Mouse (Mus musculus) brain, embryonic 14.5 days (tissue): ENCODE data around the gene Trmt61a.

ENCODE experiments used
- CTCF ChIP-seq: fragments of 200-500 bp; IDR thresholded peaks from 2 replicates; pipeline ENCODE4 v1.5.1; 2012; ENCODE audit warnings: inconsistent platforms, mild to moderate bottlenecking, moderate library complexity, borderline replicate concordance; ENCODE audit not compliant: insufficient read depth, insufficient read length; ENCODE audit errors: extremely low read depth
- POLR2A ChIP-seq: fragments of 200-500 bp; IDR thresholded peaks from 2 replicates; pipeline ENCODE4 v1.6.1; 2012; ENCODE audit warnings: mild to moderate bottlenecking, inconsistent platforms, borderline replicate concordance; ENCODE audit not compliant: poor library complexity, insufficient read depth, insufficient read length, severe bottlenecking; ENCODE audit errors: extremely low read depth

DNA sequence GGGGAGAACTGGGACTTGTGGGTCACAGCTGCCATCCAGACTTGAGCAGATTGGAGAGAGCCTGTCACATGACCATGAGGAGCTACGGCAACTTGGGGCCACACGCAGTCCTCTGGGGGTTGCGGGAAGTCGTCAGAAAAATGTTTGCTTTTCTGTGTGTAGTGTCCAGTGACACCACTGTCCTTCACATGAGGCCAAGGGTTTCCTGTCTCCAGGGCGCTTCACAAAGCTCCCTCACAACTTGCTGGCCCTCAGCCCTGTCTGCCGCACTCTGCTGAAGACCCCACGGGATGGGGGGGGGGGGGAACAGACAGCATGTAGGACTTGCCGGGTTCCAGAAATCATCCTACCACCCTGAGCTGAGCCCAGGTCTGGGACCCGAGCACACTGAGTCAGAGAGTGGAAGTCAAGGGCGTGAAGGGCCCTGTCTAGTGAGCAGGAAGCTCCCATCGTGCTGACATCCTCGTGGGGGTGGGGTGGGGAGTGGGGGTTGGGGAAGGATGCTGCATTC lies 16.4 kb downstream of the Trmt61a start:
- TF ChIP-seq CTCF = no peak
- no peak for TF ChIP-seq POLR2A
